Mouse (Mus musculus) spleen, postnatal 36 days (tissue): ENCODE results near the gene Gm47969.
"Not testable (repeated sequence)": the region's sequence is repeated elsewhere in the genome, so short reads cannot be mapped to it uniquely, and the experiment has no call there.

Experiments
- DNase-seq, 2 experiments: peaks; one replicate each; pipeline ENCODE4 v3.0.0; 2022; ENCODE audit warnings: low spot score in 2 of 2, mixed read lengths in 1 of 2

Gm47969 gene

GRCm38 (mm10) chr1:83044882-83045427 is at the start of gene Gm47969:
Gm47969 (plus strand) TSS chr1:83044932.
- DNase-seq: no peak

DNA sequence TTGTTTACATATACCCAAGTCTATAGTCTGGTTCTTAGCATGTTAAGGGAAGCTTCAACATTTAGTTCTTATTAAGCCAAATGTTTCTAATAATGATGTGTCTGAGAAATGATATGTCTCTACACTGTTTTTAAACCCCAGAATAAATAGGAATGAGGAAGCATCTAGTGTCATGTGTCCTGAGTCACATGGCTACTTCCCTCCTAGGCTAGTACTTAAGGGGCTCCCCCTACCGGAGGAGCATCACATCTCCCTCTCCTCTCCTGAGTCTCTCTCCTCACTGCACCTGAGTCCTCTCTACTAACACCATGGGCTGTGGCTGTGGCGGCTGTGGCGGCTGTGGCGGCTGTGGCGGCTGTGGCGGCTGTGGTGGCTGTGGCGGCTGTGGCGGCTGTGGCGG is 44.4 kb upstream of the Gm47969 start, which contains the start of gene Gm47959:
Gm47959 (plus strand) TSS at position 243 of the 400 bp plus-strand sequence.
- DNase-seq: not testable (repeated sequence)

DNA sequence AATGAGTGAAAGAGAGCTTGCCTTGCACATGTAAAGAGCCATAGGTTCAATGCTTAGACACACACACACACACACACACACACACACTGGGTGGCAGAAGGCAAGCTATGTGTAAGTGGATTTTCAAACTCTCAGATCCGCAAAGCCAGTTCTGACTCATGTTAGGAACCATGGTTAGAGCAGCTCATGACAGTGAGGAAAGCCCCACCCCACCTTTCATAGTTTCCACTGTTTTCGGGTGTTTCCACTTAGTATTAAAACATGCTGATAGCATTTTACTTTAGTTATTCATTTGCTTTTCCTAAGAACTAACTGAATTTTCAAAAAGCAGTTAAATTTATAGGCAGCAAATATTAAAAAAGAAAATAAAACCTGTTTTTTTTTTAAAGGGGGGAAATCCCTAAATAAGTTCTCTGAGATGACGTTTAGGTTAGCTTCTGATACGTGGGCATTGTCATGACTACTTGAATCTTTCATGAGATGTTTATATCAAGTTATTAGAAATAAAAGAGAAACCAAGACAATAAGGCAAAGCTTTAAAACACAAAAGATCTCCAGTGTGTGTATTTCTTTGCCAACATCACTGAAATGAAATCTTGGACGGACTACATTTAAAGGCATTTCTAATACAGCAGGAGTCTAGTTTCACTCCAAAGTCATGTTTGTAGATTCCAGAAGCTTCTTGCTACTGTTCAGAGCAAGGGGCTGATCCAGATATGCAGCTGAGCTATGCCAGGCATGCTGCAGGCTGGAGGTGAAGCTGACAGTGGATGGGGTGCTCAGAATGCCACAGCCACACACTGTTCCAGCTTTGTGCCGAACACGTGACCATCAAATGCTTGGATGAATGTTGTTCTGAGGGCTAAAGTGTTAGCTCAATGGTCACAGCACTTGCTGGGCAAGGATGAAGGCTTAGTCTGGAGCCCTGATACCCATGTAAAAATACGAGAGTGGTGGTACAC is 38.2 kb upstream of the Gm47969 start:
- no peak for DNase-seq

- DNase-seq: no peak
Observed at GRCm38 (mm10) chr1:83007471-83007870, 37.3 kb upstream of the Gm47969 start.

- DNase-seq: no peak
Observed at GRCm38 (mm10) chr1:83014477-83014876, 30.3 kb upstream of the Gm47969 start.

DNA sequence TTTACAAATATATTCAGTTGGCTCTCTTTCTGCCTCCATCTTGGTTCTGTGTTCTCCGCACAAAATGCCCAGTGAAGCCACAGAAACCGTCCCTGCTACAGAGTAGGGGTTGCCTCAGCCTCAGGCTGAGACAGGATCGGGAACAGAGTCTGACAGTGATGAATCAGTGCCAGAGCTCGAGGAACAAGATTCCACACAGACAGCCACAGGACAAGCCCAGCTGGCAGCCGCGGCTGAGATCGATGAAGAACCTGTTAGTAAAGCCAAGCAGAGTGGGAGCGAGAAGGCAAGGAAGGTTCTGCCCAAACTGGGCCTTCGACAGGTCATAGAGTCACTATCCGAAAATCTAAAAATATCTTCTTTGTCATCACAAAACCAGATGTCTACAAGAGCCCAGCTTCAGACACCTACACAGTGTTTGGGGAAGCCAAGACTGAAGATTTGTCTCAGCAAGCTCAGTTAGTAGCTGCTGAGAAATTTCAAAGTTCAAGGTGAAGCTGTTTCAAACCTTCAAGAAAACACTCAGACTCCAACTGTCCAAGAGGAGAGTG is 29.3 kb upstream of the Gm47969 start:
- DNase-seq: no peak

- no peak for DNase-seq
Observed at GRCm38 (mm10) chr1:83016556-83016955, 28.2 kb upstream of the Gm47969 start.

GRCm38 (mm10) chr1:83031950-83032349 is 12.8 kb upstream of the Gm47969 start:
- DNase-seq: no peak

DNA sequence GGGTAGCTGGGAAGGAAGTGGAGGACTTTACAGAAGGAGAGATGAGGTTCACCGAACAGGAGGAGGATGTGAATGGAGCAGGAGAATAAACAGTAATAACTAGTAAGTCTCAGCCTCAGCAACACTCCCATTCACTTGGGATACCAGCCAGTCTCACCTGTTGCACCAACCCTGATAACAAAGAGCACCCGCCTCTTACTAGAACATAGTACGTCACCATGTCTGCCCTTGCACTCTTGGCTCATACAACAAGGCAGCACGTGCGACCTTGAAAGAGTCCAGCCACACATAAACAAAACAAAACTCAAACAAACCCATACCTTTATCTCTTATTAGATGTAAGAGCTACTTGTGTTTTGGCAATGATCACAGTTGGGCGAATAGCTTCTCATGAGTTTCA is 12.2 kb upstream of the Gm47969 start:
- no peak for DNase-seq

DNA sequence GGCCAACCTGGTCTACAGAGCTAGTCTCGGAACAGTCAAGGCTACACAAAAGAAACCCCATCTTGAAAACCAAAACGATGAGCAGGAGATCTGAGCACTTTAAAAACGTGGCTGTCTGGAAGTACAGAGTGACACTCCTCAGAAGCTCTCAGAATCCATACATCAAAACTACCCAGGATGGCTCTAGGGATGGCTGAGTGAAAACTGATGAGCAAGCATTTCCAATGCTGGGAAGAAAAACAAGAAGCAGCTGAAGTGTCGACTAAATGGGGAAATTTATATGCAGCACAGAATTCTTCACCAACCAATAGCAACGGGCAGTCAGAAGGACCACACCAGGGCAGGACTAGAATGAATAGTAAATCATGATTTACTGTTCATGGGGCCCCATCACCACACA is 10.2 kb upstream of the Gm47969 start:
- DNase-seq: no peak

GRCm38 (mm10) chr1:83036892-83037667 is 7.7 kb upstream of the Gm47969 start:
- no peak for DNase-seq

DNA sequence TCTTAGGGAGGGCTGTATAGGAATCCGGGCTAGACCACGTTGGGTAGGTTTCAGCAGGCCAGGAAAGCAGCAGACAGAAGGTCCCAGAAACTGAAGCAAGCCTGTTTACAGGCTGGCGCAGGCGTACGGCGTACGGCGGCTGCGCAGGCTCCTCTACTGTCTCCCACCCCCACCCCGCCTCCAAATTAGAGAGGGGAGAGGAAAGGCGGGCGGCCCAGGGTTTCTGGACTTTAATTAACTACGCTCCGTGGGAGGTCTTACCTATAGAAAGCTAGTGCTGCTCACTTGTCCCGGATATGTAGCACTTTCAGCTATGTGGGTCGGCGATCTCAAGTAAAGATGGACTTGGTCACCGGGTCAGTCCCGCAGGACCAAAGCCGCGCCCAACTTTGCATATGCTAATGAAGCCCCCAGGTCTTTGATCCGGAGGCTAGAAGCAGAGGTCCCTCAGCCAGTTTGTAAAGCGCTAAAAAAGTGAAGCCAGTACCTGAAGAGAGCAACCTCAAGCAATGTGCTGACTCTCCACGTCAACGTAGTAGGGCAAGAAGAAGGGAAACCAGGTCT is 6.5 kb upstream of the Gm47969 start, which contains the start of gene Slc19a3:
Slc19a3 (minus strand) TSS at position 340 of the 564 bp plus-strand sequence.
- no peak for DNase-seq

DNA sequence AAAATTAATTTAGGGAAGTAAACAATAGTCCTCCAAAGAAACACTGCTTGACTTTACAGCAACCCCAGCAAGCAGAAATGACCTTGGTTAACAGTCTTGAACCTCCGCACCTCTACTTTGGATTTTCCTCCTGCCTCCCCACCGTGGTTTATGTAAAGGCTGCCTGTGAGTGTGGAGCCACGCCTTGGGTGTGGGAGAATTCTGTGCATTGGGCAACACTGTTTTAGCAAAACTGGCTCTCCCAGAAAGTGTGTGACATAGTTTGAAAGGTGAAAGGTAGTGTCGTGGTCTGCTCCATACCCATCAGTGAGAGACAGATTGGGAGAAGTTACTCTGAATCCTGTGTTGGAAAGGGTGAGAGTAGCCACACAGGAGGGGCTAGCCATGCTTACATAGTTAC is 5.7 kb upstream of the Gm47969 start:
- no peak for DNase-seq

DNA sequence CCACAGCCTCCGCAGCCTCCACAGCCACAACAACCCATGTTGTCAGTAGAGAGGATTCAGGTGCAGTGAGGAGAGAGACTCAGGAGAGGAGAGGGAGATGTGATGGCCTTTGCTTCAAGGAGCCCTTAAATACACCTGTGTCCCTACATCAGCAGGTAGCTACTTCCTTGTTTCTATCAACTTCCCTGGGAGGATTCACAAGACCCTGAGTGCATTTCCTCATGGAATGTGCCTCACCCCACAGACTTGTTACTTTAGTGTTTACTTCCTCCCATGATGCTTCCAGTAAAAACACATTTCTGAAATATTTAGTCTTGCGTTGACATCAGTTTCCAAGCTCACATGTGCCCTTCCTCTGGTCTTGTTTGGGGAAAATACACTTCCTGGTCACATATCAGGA is 2.4 kb upstream of the Gm47969 start, which contains the start of gene Krtap28-10:
Krtap28-10 (minus strand) TSS at position 101 of the 400 bp plus-strand sequence.
- DNase-seq: no peak

DNA sequence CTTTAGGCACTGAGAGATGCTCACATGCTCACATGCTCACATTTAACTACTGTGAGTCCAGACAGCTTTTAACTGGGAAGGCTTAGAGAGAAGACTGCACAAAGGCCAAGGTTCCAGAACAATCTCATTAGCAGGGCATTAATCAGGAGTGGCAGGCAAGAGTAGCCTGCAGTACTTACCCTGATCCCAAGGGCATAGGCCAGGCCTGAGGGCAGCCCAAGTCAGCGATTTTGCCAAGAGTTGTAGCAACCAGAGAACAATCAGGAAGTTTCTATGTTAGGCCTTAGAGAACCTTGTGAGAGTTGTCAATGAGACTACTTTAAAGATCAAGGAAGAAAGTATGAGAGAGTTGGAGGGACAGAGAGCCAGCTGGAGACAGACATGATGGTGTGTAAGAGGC is 13.7 kb downstream of the Gm47969 start:
- no peak for DNase-seq

- no peak for DNase-seq
Observed at GRCm38 (mm10) chr1:83059278-83059677, 14.5 kb downstream of the Gm47969 start, which contains the start of gene A030005K14Rik. A030005K14Rik (minus strand) TSS chr1:83059378.

DNA sequence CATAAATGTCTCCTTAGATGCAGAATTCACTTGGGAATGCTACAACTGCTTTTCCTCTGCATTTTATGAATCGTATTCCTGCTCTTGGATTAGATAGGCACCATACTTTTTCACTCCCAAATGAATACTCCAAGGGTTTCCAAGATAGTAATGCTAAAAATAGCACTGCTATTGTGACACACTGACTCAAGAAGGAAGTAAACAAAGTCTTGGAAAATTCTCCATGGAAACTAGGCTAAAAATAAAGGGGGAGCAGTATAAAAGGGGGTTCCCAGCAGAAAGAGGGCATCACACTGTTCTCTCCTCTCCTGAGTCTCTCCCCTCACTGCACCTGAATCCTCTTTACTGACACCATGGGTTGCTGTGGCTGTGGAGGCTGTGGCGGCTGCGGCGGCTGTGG is 15.9 kb downstream of the Gm47969 start, which contains the start of gene Krtap28-13:
Krtap28-13 (plus strand) TSS at position 288 of the 400 bp plus-strand sequence.
- no peak for DNase-seq

DNA sequence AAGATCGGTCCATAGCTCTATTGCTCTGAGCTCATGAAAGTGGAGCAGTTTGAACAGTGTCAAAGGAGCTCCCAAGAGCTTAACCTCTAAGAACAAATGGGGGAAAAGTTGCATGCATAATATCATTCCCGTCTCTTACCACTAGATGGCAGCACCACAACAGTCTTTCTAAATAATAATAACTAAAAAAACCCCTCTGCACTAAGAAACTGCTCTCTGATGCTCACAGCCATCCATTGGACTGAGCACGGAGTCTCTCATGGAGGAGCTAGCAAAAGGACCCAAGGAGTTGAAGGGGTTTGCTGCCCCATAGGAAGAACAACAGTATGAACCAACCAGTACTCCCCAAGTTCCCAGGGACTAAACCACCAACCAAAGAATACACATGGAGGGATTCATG is 20.1 kb downstream of the Gm47969 start:
- no peak for DNase-seq

DNA sequence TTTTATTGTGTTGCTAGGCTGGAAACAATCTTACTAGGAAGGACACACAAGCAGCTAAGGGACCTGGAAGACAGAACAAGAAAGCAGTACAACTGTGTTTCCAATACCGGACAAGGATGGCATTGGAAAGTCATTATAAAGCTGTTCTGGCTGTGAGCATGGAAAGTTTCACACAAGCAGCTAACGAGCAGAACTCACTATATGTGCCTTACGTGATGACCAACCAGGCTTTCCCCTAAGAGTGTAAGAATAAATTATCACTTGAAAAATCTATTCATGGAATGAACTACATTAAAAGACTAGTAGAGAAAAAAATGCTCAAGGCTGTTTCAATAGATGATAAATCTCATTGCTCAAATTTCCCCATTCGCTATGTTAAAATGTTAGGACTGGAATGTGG is 21.8 kb downstream of the Gm47969 start:
- no peak for DNase-seq

DNA sequence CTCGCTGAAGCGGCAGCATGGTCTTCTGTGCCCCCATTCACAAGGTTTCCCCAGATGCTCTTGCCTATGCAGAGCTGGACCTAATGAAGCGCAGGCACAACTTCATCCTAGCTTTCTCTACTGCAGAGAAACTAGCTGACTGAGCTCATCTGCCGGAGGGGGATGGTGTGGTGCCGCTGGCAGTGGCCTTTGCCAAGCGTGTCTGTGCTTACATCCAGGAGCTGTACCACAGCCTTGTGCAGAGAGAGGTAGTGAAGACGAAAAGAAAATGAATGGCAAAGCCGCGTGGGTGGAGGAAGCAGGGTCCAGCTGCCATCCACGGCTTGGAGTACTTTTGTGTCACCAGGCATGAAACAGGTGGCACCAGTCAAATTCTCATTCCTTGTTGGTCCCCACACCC is 22.5 kb downstream of the Gm47969 start:
- DNase-seq: no peak

DNA sequence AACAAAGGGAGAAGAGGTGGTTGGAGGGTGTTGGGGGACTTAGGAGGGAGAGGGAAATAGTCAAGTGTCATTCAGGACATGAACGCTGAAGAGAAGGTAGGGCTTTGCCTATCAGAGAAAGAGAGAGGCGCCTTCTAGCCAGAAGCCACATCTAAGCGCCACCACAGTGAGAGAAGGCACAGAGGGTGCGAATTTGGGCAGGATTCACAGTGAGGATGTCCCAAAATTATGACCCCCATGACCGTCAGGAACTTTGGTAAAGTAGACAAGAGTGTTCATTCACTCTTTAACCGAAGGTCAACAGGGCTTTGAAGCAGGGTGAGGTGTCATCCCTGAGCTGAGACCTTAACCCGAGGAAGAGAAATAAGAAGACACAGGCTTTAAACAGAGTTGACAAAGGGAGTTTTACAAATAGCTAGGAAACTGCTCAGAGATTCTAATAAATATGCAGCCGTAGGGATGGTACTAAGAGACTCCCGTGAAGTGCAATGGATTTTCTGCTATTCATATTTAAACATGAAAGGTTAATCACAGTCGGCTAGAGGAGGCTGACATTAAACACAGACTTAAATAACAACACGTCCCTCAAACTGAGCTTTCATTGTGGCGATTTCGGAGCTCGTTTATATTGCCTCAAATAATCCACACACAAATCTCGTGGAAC is 30.9 kb downstream of the Gm47969 start:
- no peak for DNase-seq
